8 mouse cellular contexts compared by ENCODE assay signal in the genomic region with DNA sequence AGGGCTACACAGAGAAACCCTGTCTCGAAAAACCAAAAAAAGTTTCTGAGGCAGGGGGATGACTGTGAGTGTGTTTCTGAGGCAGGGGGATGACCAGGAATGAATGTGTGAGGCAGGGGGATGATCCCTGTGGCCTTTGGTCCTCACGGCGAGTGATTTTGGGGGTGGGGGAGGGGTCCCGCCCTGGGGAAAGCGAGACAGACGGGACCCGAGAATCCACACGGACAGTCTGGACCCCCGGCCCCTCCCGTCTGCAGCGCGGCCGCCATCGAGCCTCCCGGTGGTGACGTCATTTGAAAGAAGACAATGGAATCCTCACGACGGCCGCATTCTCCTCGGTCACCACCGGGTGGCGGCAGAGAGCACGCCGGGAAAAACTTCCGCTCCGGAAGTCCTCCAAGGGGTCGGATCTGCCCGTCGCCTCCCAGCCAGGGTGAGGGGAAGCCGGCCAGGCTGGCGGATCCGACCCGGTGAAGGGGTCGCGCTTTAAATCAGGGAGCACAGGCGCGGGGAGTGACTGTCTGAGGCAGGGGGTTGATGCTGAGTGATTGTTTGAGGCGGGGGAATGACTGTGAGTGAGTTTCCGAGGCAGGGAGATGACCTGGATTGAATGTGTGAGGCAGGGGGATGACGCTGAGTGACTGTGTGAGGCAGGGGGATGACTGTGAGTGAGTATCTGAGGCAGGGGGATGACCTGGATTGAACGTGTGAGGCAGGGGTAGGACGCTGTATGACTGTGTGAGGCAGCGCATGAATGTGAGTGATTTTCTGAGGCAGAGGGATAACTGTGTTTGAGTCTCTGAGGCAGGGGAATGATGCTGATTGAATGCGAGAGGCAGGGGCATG. TPM values are rescaled to one million over a fixed set of nuclear protein-coding genes. Genes with fewer than 3 reads are reported as not detected.
DNase-seq lines count a peak whose midpoint lies in the region; ATAC-seq lines count a peak whose summit lies in the region.

No protein-coding gene starts in this region.

- ATAC-seq in embryonic facial prominence, embryonic 13.5 days (ENCODE audit: insufficient number of reproducible peaks, insufficient read depth, low FRiP score, low TSS enrichment, low read depth) = peak; percentile 83
- ATAC-seq in limb, embryonic 13.5 days (ENCODE audit: low FRiP score, low read depth) = peak; percentile 88
- peak; percentile 90 for ATAC-seq in midbrain, embryonic 14.5 days (ENCODE audit: low FRiP score, low TSS enrichment)

- H3K9me3 ChIP-seq in embryonic facial prominence, embryonic 13.5 days = no peaks in the 10 kb centered on the region
- H3K9me3 ChIP-seq in limb, embryonic 13.5 days = 0 out of 2 replicates have a peak, but pooled peaks cover 3% of the 10 kb centered on the region
- peaks cover 3% of the 10 kb centered on the region; the same call in 1 of the 2 replicates for H3K9me3 ChIP-seq in midbrain, embryonic 14.5 days (ENCODE audit: control insufficient read depth, low read length)

- H3K27me3 ChIP-seq in embryonic facial prominence, embryonic 13.5 days = peaks cover 17% of the 10 kb centered on the region
- H3K27me3 ChIP-seq in limb, embryonic 13.5 days = peaks cover 17% of the 10 kb centered on the region
- no peaks in the 10 kb centered on the region for H3K27me3 ChIP-seq in midbrain, embryonic 14.5 days (ENCODE audit: control insufficient read depth, insufficient read depth, low read length)

- H3K27ac ChIP-seq in embryonic facial prominence, embryonic 13.5 days = peak overlapping the region; percentile 83
- peak overlapping the region; percentile 63 for H3K27ac ChIP-seq in limb, embryonic 13.5 days
- H3K27ac ChIP-seq in midbrain, embryonic 14.5 days (replicated peaks; ENCODE audit: low read depth, low read length) = peak overlapping the region; percentile 97

- peaks cover 28% of the 10 kb centered on the region for H3K4me1 ChIP-seq in embryonic facial prominence, embryonic 13.5 days
- H3K4me1 ChIP-seq in limb, embryonic 13.5 days = peaks cover 15% of the 10 kb centered on the region
- H3K4me1 ChIP-seq in midbrain, embryonic 14.5 days (ENCODE audit: control insufficient read depth, insufficient read depth, low read length) = no peaks in the 10 kb centered on the region

- H3K36me3 ChIP-seq in embryonic facial prominence, embryonic 13.5 days = no peaks in the 10 kb centered on the region
- H3K36me3 ChIP-seq in limb, embryonic 13.5 days = no peaks in the 10 kb centered on the region
- no peaks in the 10 kb centered on the region for H3K36me3 ChIP-seq in midbrain, embryonic 14.5 days (ENCODE audit: control insufficient read depth, insufficient read depth, low read length)

- H3K9ac ChIP-seq in embryonic facial prominence, embryonic 13.5 days = peak overlapping the region; percentile 75
- peak overlapping the region; percentile 71 for H3K9ac ChIP-seq in limb, embryonic 13.5 days
- H3K9ac ChIP-seq in midbrain, embryonic 14.5 days (replicated peaks; ENCODE audit: low read length) = peak overlapping the region; percentile 70

- peak; percentile 84 for DNase-seq in layer of hippocampus, adult 11-12 months (ENCODE audit: low spot score)
- DNase-seq in layer of hippocampus, adult 9-10 months (ENCODE audit: low spot score) = no peak
- DNase-seq in heart, adult 18-20 months = peak; percentile 90 to 95
- peak; percentile 87 for DNase-seq in kidney, adult 18-20 months
- DNase-seq in midbrain, embryonic 14.5 days = peak; percentile 81
- DNase-seq in spleen, adult 18-20 months = peak; percentile 82 to 86

- H3K4me2 ChIP-seq in embryonic facial prominence, embryonic 13.5 days = peak overlapping the region; percentile 78
- H3K4me2 ChIP-seq in limb, embryonic 13.5 days (replicated peaks) = peak overlapping the region; percentile 78
- peak overlapping the region; percentile 67 for H3K4me2 ChIP-seq in midbrain, embryonic 14.5 days (ENCODE audit: low read length)

- peak overlapping the region; percentile 57 for H3K4me3 ChIP-seq in embryonic facial prominence, embryonic 13.5 days
- peak overlapping the region; percentile 58 for H3K4me3 ChIP-seq in limb, embryonic 13.5 days
- peak overlapping the region; percentile 53 for H3K4me3 ChIP-seq in midbrain, embryonic 14.5 days (replicated peaks; ENCODE audit: low read depth, low read length)

- 3% methylated on average over 44 of the region's 44 CpGs for WGBS in embryonic facial prominence, embryonic 13.5 days
- 6% methylated on average over 41 of the region's 44 CpGs for WGBS in limb, embryonic 13.5 days
- WGBS in midbrain, embryonic 14.5 days = 4% methylated on average over 44 of the region's 44 CpGs

RNA-seq across cellular contexts. Expression of a gene that starts 43.2 kb away (rescaled TPM):
- polyA plus RNA-seq in embryonic facial prominence, embryonic 13.5 days (2015; fragmentation: Nextera tagmentation; extraction: Ambion mirVana) = 1.9 and 2.2 TPM in 2 replicates
- under 1 TPM; 0.31 to 0.47 TPM for total RNA-seq in heart, adult 18-20 months (2021)
- polyA plus RNA-seq in limb, embryonic 13.5 days (2015; fragmentation: Nextera tagmentation; extraction: Ambion mirVana) = 2.2 and 2.6 TPM in 2 replicates
- 1.7 TPM in 1 of 2 replicates, not detected in the other for polyA plus RNA-seq in midbrain, embryonic 14.5 days (2014; fragmentation: Nextera tagmentation; extraction: Ambion mirVana)

RNA-seq across cellular contexts. Expression of a gene that starts 52.9 kb away (rescaled TPM):
- not detected in 2 replicates for polyA plus RNA-seq in embryonic facial prominence, embryonic 13.5 days (2015; fragmentation: Nextera tagmentation; extraction: Ambion mirVana)
- not detected for total RNA-seq in heart, adult 18-20 months (2021)
- not detected in 2 replicates for polyA plus RNA-seq in limb, embryonic 13.5 days (2015; fragmentation: Nextera tagmentation; extraction: Ambion mirVana)
- polyA plus RNA-seq in midbrain, embryonic 14.5 days (2014; fragmentation: Nextera tagmentation; extraction: Ambion mirVana) = not detected in 2 replicates
